Mouse (Mus musculus) retina, embryonic 14.5 days (tissue): ENCODE results near the gene Aym1.
"Not testable (repeated sequence)": the region's sequence is repeated elsewhere in the genome, so short reads cannot be mapped to it uniquely, and the experiment has no call there.

Source experiments
- DNase-seq: peaks from one replicate; pipeline ENCODE4 v3.0.0-alpha.2; 2015; ENCODE audit warnings: low spot score

Aym1 gene

GRCm38 (mm10) chr5:113357186-113357585 lies at the start of gene Aym1:
Aym1 (plus strand) TSS chr5:113357294.
- DNase-seq: no peak

DNA sequence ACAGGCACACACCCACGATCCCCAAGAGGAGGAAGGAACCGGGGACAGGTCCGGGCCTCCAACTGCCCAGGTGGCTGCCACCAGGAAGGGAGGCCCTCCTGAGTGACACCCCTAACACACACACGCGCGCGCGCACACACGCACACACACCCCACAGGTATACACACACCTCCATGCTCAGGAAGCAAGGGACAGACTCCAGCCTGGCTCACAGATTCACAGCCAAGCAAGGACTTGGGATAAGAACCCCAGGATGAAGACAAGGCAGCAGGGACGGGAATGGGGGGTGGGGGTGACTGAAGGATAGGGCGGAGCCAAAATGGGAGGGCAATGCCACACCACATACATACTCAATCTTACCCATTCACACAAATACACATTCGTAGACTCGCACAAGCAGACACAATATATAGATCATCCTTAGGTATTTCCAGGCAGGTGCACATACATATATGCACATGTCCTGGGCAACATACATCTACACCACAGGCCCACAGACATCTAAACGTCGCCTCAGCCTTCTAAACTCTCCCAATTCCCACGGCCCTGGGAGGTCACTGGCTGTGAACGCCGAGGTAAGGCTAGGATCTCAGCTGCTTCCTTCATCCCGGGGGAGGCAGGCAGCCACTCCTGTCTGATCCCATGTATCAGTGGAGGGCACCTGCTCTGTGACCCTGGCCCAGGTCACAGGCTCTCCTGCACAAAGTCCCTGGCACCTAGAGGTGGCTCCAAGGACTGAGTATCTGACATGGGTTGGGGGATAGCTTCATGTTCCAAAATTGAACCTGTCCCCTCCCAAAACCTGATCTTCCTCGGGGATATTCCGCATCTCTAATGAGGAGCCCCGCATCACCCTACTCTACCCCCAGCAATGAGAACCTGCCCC lies 47.4 kb upstream of the Aym1 start:
- no peak for DNase-seq

GRCm38 (mm10) chr5:113310377-113311003 lies 46.6 kb upstream of the Aym1 start, which contains the start of gene Sgsm1:
Sgsm1 (minus strand) TSS chr5:113310786.
- DNase-seq: peak; percentile 85

DNA sequence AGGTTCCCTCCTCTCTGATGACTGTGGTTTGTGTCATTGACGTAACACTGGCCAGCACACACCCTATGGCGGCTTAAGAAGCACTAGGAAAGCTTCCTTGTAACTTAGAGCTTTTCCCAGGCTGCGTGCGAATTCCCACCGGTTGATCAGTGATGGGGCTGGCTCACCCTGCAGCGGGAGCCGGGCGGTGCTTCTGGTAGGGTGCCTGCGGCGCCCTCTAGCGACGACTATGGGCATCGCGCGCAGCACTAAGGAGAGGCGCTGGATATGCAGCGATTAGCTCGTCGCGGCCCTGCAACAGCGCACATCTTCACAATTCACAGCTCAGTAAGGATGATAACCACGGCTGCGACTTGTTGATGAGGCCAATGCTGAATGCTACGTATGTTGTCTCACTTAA lies 43.1 kb upstream of the Aym1 start:
- peak; percentile 95 for DNase-seq

DNA sequence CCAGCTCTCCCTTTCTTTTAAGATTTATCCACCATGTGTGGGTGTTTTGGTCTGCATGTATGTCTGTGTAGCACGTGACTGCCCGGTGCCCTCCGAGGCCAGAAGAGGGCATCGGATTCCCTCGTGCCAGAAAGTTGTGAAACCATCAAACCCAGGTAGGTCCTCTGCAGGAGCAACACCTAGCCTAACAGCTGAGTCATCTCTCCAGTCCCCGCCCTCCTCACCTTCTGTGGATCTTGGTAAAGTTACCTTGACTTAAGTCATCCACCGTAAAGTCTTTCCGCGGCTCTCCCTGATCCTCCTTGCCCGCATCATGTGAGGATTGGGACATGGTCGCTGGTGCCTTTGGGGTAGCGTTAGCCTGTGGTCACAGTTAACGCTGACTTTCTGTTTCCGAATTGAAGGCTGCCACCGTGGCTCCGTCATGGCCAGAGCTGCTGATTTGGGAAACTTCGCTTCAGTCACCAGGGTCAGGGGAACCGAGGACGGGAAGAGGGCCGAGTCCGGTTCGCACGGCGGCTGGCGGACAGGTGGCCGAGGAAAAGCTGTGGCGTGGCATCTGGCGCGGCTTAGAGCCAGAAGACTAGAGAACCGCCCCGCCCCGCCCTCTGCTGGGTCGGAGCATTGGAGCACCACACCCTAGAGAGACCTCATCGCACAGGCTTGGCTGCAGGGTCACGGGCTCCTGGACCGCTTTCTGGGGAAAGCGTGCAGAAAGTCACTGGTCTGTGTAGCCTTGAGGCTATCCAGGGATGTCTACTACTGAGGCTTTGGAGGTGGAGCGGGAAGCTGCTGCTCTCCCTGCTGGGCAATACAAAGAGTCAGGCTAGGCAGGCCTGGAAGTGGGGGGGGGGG lies 33.1 kb upstream of the Aym1 start:
- DNase-seq: peak; percentile 78

DNA sequence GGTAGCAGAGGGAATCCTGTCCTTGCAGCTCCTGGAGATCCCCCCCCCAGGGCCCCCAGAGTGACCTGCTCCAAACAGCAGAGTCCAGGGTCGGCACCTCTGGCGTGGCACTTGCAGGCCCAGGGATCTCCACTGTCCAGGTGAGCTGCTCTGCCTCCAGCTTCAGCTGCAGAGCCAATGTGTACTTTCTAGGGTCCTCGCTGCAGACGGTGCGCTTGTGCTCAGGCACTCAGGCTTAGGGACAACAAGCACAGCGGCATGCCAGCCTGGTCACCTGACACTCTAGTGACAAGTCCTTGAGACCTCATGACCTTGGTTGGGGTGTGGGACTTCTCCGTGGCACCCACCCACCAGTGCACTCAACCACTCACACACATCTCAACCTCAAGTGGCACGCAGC lies 27.6 kb upstream of the Aym1 start:
- DNase-seq: no peak

- DNase-seq: no peak
Measured at GRCm38 (mm10) chr5:113330202-113330601, 26.9 kb upstream of the Aym1 start.

DNA sequence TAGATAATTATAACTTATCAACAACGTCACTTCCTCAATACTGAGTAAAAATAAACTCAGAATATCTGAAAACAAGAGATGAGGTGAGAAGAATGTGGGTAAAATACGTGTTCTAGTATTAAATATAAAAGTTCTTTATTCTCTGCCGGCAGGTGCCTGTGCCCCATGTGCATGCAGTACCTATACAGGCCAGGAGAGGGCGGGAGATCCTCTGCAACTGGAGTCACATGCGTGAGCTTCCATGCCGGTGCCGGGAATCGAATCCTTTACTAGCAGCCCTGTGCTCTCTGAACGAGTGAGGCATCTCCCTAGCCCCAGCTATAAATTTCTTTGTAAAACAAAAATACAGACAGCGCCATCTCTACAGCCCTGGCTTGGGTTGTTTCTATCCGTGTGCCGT lies 24.9 kb upstream of the Aym1 start:
- DNase-seq: no peak

- no peak for DNase-seq
Measured at GRCm38 (mm10) chr5:113332899-113333298, 24.2 kb upstream of the Aym1 start.

DNA sequence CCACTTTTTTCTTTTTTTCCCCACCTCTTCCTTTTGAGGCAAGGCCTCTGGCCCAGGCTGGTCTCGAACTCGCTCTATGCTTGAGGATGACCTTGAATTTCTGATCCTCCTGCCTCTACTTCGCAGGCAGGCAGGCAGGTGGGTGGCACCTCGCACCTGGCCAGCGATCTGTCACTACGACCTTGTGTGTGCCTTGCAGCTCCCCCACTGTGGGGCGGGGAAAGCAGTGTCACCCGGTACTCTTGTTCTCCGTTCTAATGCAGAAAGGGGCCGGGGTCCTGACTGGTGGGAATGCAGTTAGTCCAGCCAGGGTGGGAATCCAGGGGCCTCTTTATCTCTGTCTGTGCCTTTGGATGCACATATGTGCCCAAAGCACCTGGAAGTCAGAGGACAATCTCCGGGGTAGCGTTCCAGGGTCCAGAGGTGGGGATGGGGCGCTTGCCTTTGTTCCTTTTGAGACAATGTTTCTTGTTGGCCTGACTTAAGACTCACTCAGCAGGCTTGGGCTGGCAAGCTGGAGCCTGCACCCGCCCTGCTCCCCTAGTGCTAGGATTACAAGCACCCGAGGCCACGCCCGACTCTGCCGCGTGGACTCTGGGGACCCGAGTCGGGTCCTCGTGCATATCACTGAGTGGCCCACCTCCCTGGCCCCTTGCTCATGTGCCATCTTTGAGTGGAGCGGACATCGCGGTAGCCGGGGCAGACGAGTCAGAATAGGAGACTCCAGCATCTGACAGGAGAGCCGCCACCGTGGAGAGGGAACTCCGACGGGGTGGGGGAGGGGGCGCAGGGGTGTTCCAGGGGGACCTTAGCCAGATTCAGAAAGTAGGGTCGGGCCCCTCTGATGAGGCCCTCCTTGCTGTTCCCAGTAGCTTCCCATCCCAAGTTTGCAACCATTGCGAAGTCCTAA lies 22.2 kb upstream of the Aym1 start:
- DNase-seq: no peak

DNA sequence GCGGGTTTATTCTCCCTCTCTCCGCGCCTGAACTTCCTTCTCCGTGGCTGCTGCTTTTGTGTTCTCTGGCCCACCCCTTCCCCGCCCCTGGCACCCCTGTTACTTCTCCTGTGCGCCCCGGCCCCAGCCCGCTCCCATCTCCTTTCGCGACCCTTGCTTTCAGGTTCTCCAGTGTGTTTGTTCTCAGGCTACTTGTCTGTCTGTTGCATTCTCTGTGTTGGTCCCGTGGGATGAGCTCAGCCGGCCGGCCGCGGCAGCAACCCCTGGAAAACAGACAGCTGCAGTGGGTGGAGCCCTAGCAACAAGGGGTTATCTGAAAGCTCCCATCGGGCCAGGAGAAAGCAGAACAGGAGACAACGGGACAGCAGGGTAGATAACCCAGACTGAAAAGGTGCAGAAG lies 21.4 kb upstream of the Aym1 start:
- DNase-seq: peak; percentile 63

DNA sequence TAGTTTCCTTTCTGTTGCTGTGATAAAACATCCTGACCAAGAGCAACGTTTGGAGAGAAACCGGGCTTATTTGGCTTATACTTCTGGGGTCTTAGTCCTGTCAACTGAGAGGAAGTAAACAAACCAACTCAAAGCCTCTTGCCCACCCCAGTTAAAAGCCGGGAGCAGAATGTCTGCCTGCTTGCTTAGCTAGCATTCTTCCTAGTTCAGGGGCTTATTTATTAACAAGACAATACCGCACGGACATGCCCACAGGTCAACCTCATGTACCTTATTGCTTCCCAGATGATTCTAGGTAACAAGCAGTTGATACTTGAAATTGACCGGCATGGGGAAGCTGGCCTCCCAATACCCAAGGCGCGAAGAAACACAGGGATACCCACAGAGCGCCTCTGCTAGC lies 20.8 kb upstream of the Aym1 start:
- DNase-seq: no peak

DNA sequence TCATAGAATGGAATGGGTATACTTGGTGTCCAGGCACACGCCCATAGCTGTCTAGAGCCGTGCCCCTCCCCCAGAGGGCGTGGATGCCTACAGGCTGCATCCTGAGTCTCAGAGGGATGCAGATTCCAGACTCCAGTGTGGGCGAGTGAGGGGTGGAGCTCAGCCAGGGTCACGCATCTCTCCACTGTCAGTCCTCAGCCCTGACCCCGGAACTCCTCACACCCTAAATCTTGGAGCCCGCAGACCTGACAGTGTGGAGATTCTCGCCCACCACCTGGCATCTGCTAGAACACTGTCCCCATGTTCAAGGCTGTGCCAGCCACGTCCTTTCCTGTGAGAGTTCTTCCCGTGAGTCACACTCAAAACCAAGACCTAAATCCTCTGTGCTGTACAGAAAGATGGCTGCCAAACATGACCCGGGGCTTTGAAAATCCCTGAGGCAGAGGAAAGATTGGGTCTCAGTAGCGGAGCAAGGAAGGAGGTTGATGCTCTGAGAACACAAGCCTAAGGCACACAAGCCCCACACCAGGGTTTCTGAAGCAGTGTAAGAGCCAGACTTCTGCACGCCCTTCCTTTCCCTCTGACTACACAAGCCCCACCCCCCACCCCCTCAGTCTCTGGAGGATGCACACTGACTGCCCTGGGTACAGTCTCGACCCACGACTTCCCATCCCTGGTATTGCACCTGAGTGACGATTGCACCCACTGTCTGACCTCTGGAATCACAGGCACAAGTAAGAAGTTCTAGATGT lies 12.3 kb upstream of the Aym1 start:
- DNase-seq: no peak

DNA sequence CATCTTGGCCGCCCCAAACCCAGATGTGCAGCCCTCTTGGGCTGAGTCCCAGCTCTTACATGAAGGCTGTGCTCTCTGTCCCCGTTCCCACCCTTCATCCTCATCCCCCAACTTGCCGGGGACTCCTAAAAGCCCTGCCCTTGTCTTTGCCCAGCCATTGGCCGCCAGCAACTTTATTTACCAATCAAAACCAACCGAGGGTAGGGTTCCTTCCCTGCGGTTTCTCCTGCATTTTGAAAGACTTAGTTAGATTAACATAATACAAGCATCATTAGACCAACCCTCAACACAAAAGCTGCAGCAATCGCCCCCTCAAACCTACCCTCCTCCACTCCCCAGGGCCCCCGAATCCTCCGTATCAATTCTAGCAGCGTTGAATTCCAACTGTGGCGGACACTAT lies 11.3 kb upstream of the Aym1 start:
- no peak for DNase-seq

DNA sequence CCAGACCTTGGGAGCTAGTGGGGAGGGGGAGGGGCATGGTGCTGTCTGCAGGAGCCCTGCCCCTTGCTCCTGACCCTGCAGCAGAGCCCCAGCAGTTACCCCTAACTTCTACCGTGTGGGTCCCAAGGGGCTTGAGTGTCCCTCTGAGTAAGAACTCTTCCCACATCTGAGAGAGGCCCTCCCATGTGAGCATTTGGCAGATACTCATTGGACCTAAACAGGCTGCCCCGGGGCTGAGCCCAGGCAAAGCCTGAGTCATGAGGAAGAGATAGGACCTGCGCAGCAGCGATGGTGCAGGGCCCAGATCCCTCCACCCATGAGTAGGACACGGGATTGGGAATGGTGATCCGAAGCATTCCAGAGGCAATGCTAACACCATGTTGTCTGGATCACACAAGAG lies 10.4 kb upstream of the Aym1 start:
- DNase-seq: not testable (repeated sequence)

DNA sequence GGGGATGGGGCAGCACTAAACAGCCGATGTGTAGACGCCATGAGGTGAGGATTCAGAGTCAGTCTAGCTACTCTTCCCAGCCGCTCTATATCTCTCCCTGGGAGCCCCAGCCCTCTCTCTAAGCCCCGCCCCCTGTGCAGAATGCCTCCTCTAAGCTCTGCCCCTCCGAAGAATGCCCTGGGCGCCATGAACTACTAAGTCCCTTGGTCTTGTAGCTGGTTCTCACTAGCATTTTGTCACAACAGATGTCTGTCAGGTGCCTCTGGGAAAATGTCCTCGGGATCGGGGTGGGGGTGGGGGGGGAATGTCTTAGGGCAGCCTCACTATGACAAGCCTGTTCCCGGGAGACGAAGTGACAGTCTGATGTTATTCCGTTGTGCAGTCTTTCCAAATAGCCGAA lies 9.5 kb upstream of the Aym1 start:
- no peak for DNase-seq

DNA sequence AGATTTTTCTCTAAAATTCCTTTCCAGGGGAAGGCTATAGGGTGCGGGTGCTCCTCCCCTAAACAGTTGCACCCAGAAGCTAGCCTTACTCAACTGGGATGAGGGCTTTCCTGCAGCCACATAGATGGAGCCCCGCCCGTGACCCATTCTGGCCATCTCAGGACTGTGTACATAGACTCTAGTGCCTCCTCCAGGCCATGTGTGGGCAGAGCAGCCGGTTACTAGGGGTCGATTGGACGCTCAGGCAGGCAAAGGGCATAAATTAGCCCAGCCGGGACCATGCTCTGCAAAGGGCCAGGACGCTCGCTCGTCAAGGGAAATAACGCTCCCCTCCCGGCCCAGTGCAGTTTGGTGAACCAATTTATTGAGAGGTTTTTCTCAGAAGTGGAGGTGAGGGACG lies 8.5 kb upstream of the Aym1 start:
- peak; percentile 65 for DNase-seq

GRCm38 (mm10) chr5:113349226-113349625 lies 7.9 kb upstream of the Aym1 start:
- no peak for DNase-seq

- DNase-seq: no peak
Measured at GRCm38 (mm10) chr5:113349810-113350209, 7.3 kb upstream of the Aym1 start.

GRCm38 (mm10) chr5:113351768-113352167 lies 5.3 kb upstream of the Aym1 start:
- DNase-seq: no peak

- no peak for DNase-seq
Measured at GRCm38 (mm10) chr5:113352636-113353035, 4.5 kb upstream of the Aym1 start.
